In the genomic region with DNA sequence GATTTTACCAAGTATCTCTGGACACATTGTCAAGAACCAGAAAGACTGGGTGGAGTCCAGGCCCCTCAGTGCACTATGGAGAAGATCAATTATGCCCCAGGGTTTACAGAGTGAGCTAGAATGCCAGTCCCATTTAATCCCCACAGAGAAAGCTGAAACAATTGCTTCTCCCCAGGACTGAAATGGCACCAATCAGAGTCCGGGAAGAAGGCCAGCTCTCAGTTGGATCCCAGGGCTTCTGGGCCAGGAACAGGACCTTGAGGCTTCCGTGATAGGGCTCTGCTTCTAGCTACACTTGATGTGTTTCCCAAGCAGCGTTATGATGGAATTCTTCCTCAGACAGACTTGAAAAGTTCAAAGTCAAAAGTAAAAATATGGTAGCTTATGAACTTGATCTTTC, we compare ENCODE assay signal across 12 mouse cellular contexts. TPM values are rescaled to one million over a fixed set of nuclear protein-coding genes. Genes with fewer than 3 reads are reported as not detected.
A peak's percentile ranks its signal among the peaks of the same experiment; 100 is the strongest.
DNase-seq lines count a peak whose midpoint lies in the region; ATAC-seq lines count a peak whose summit lies in the region.
"Had no signal": no experiment of that assay in that cellular context is flagged by ENCODE, and none has a peak within 500 bp of the region (broad histone marks: within the 10 kb centered on the region; RNA-seq: fewer than 3 reads in every experiment).

No protein-coding gene starts in this region.

- DNase-seq in forebrain, embryonic 14.5 days (ENCODE audit: low spot score): peak; percentile 42
- DNase-seq in ovary, adult 18-20 months (ENCODE audit: low spot score): peak; percentile 42
- DNase-seq in ovary, postnatal 10 days (ENCODE audit: low spot score): no peak
- DNase-seq in heart, postnatal 36 days: peak; percentile 25 to 50
- DNase-seq in spleen, postnatal 36 days (ENCODE audit: low spot score in 2 of 2): no peak
- no peak for DNase-seq in kidney, adult 9 months
- DNase-seq in thymus, postnatal 14 days: no peak

- intact Hi-C loops in heart, postnatal 36 days (cut with DNase I): no loop called here

- no peak overlapping the region for H3K4me2 ChIP-seq in forebrain, embryonic 14.5 days (ENCODE audit: low read length)
- H3K4me2 ChIP-seq in forebrain, embryonic 12.5 days: no peak overlapping the region
- H3K4me2 ChIP-seq: forebrain, embryonic 15.5 days; hindbrain, embryonic 13.5 days; liver, embryonic 11.5 days had no signal

- no peak overlapping the region for H3K9ac ChIP-seq in forebrain, embryonic 14.5 days (ENCODE audit: low read length)
- H3K9ac ChIP-seq in forebrain, embryonic 12.5 days: no peak overlapping the region
- H3K9ac ChIP-seq: forebrain, embryonic 15.5 days; hindbrain, embryonic 13.5 days had no signal

- H3K4me3 ChIP-seq in forebrain, embryonic 14.5 days (ENCODE audit: low read depth, low read length): no peak overlapping the region
- no peak overlapping the region for H3K4me3 ChIP-seq in forebrain, embryonic 12.5 days (replicated peaks)
- H3K4me3 ChIP-seq: forebrain, embryonic 15.5 days; hindbrain, embryonic 13.5 days had no signal

- no peak for ATAC-seq in forebrain, embryonic 14.5 days
- no peak for ATAC-seq in forebrain, embryonic 12.5 days (ENCODE audit: low FRiP score)
- ATAC-seq: forebrain, embryonic 15.5 days; Patski had no signal

- 26% methylated on average over 3 of the region's 3 CpGs for WGBS in forebrain, embryonic 14.5 days
- 48% methylated on average over 3 of the region's 3 CpGs for WGBS in forebrain, embryonic 12.5 days

- H3K27ac ChIP-seq in forebrain, embryonic 14.5 days (ENCODE audit: low read depth, low read length): no peak overlapping the region
- H3K27ac ChIP-seq in forebrain, embryonic 12.5 days: no peak overlapping the region
- H3K27ac ChIP-seq: forebrain, embryonic 15.5 days; hindbrain, embryonic 13.5 days had no signal

- no peaks in the 10 kb centered on the region for H3K9me3 ChIP-seq in forebrain, embryonic 14.5 days (replicated peaks; ENCODE audit: control insufficient read depth, low read length)
- H3K9me3 ChIP-seq in forebrain, embryonic 12.5 days: no peaks in the 10 kb centered on the region
- H3K9me3 ChIP-seq: forebrain, embryonic 15.5 days; hindbrain, embryonic 13.5 days had no signal

- no peaks in the 10 kb centered on the region for H3K36me3 ChIP-seq in forebrain, embryonic 14.5 days (ENCODE audit: control insufficient read depth, insufficient read depth, low read length)
- H3K36me3 ChIP-seq in forebrain, embryonic 12.5 days (replicated peaks): no peaks in the 10 kb centered on the region
- H3K36me3 ChIP-seq: forebrain, embryonic 15.5 days; hindbrain, embryonic 13.5 days had no signal

- H3K4me1 ChIP-seq in forebrain, embryonic 14.5 days (ENCODE audit: control insufficient read depth, insufficient read depth, low read length): no peaks in the 10 kb centered on the region
- peaks cover 3% of the 10 kb centered on the region; the same call in 1 of the 2 replicates for H3K4me1 ChIP-seq in forebrain, embryonic 12.5 days

- H3K27me3 ChIP-seq in forebrain, embryonic 14.5 days (replicated peaks; ENCODE audit: control insufficient read depth, insufficient read depth, low read length): no peaks in the 10 kb centered on the region
- H3K27me3 ChIP-seq in forebrain, embryonic 12.5 days: no peaks in the 10 kb centered on the region
- H3K27me3 ChIP-seq: forebrain, embryonic 15.5 days; hindbrain, embryonic 13.5 days; Patski had no signal

RNA-seq across cellular contexts. Expression of a gene that starts 18.2 kb away (rescaled TPM):
- 15.0 and 16.2 TPM in 2 replicates for polyA plus RNA-seq in forebrain, embryonic 14.5 days (2014; fragmentation: Nextera tagmentation; extraction: Ambion mirVana)
- 29.4 and 30.7 TPM in 2 replicates for polyA plus RNA-seq in forebrain, embryonic 12.5 days (2016; fragmentation: Nextera tagmentation; extraction: Ambion mirVana)
- 100 to 1,000 TPM; 110 to 116 TPM for total RNA-seq in heart, postnatal 36 days (2021)

Comparison
In these comparisons a context has a peak if more than half of its experiments do, and no peak if none do; other contexts are left out.
1. DNase-seq: peak in forebrain, embryonic 14.5 days (single experiment), ovary, adult 18-20 months (single experiment) and heart, postnatal 36 days (2 of 2); none in ovary, postnatal 10 days (single experiment), spleen, postnatal 36 days (0 of 2), kidney, adult 9 months (single experiment) and thymus, postnatal 14 days (single experiment).